Comparison of ENCODE assay signal across 13 mouse cellular contexts in the genomic region with DNA sequence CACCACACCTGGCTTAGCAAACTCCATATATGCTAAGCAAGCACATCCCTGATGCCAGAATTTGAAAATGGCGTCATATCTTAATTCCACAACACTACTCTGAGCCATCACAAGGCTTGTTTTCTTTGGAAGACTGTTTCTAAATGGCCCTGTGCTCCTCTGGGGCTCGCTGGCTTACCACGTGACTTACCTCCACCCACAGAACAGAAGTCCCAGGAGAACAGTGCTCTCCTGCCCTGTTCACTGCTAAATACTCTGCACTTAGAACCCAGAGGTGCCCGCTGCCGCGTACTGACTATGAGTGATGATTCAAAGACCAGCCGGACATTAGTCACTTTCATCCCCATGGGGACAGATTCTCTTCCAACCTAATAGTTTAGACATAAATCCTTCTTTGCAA.
DNase-seq lines count a peak whose midpoint lies in the region; ATAC-seq lines count a peak whose summit lies in the region.
"Had no signal": no experiment of that assay in that cellular context is flagged by ENCODE, and none has a peak within 500 bp of the region (broad histone marks: within the 10 kb centered on the region; RNA-seq: fewer than 3 reads in every experiment).

No protein-coding gene starts in this region.

- H3K9ac ChIP-seq in heart, embryonic 12.5 days: no peak overlapping the region
- H3K9ac ChIP-seq in kidney, embryonic 14.5 days (ENCODE audit: low read depth, low read length): no peak overlapping the region

- no peaks in the 10 kb centered on the region for H3K36me3 ChIP-seq in heart, embryonic 12.5 days
- H3K36me3 ChIP-seq in kidney, embryonic 14.5 days (ENCODE audit: control insufficient read depth, insufficient read depth, low read length): no peaks in the 10 kb centered on the region
- no peaks in the 10 kb centered on the region for H3K36me3 ChIP-seq in splenic B cell, adult 2 months (ENCODE audit: control insufficient read depth, insufficient read depth, low read length, poor library complexity, severe bottlenecking)
- H3K36me3 ChIP-seq in midbrain, embryonic 10.5 days: no peaks in the 10 kb centered on the region
- H3K36me3 ChIP-seq: forebrain, embryonic 10.5 days had no signal

- peaks cover 66% of the 10 kb centered on the region for H3K4me1 ChIP-seq in heart, embryonic 12.5 days (replicated peaks)
- H3K4me1 ChIP-seq in kidney, embryonic 14.5 days (ENCODE audit: control insufficient read depth, insufficient read depth, low read length): peaks cover 43% of the 10 kb centered on the region
- peaks cover 38% of the 10 kb centered on the region for H3K4me1 ChIP-seq in midbrain, embryonic 10.5 days

- no peak overlapping the region for H3K4me2 ChIP-seq in heart, embryonic 12.5 days
- no peak overlapping the region for H3K4me2 ChIP-seq in kidney, embryonic 14.5 days (replicated peaks; ENCODE audit: low read depth, low read length)
- H3K4me2 ChIP-seq: liver, embryonic 11.5 days had no signal

- DNase-seq in heart, adult 11 months: peak; percentile 91
- peak; percentile 25 to 43 for DNase-seq in spleen, adult 18-20 months
- DNase-seq in spleen, adult 12 weeks (ENCODE audit: low spot score): no peak
- DNase-seq in splenic B cell, adult 2 months (ENCODE audit: low read depth, low spot score): peak; percentile 60
- no peak for DNase-seq in midbrain, embryonic 10.5 days (ENCODE audit: low spot score)
- DNase-seq in layer of hippocampus, postnatal 25 days (ENCODE audit: extremely low spot score in 1 of 2, low spot score in 1 of 2): no peak
- DNase-seq: cerebellum, adult 2 months; lung, postnatal 10 days; thymus, postnatal 14 days had no signal

- no peak for ATAC-seq in heart, embryonic 12.5 days (ENCODE audit: insufficient number of reproducible peaks, low FRiP score)
- ATAC-seq in kidney, embryonic 14.5 days (ENCODE audit: low FRiP score, low TSS enrichment): no peak

- no peaks in the 10 kb centered on the region for H3K27me3 ChIP-seq in heart, embryonic 12.5 days (replicated peaks)
- no peaks in the 10 kb centered on the region for H3K27me3 ChIP-seq in kidney, embryonic 14.5 days (ENCODE audit: control insufficient read depth, insufficient read depth, low read length)
- H3K27me3 ChIP-seq in splenic B cell, adult 2 months (ENCODE audit: control insufficient read depth, insufficient read depth, low read length, poor library complexity, severe bottlenecking): no peaks in the 10 kb centered on the region
- peaks cover 7% of the 10 kb centered on the region for H3K27me3 ChIP-seq in midbrain, embryonic 10.5 days (ENCODE audit: low read depth, poor library complexity, severe bottlenecking)

- H3K4me3 ChIP-seq in heart, embryonic 12.5 days: no peak overlapping the region
- no peak overlapping the region for H3K4me3 ChIP-seq in kidney, embryonic 14.5 days (ENCODE audit: low read length)
- H3K4me3 ChIP-seq in midbrain, embryonic 10.5 days: no peak overlapping the region
- H3K4me3 ChIP-seq: forebrain, embryonic 10.5 days had no signal

- 82% methylated on average over 7 of the region's 7 CpGs for WGBS in heart, embryonic 12.5 days
- 28% methylated on average over 7 of the region's 7 CpGs for WGBS in kidney, embryonic 14.5 days
- WGBS in midbrain, embryonic 10.5 days: 85% methylated on average over 7 of the region's 7 CpGs

- no peak overlapping the region for H3K27ac ChIP-seq in heart, embryonic 12.5 days (ENCODE audit: poor library complexity, severe bottlenecking)
- H3K27ac ChIP-seq in kidney, embryonic 14.5 days (ENCODE audit: low read depth, low read length): 0 out of 2 replicates have a peak overlapping the region, but pooled peaks have one; percentile 59
- H3K27ac ChIP-seq in midbrain, embryonic 10.5 days (replicated peaks): no peak overlapping the region

- H3K9me3 ChIP-seq in heart, embryonic 12.5 days (replicated peaks): no peaks in the 10 kb centered on the region
- H3K9me3 ChIP-seq in kidney, embryonic 14.5 days (ENCODE audit: control insufficient read depth, low read length): no peaks in the 10 kb centered on the region
- H3K9me3 ChIP-seq in midbrain, embryonic 10.5 days (replicated peaks): no peaks in the 10 kb centered on the region
- H3K9me3 ChIP-seq: forebrain, embryonic 10.5 days had no signal

Comparison
In these comparisons a context has a peak if more than half of its experiments do, and no peak if none do; other contexts are left out.
1. DNase-seq: peak in heart, adult 11 months (single experiment), spleen, adult 18-20 months (2 of 2) and splenic B cell, adult 2 months (single experiment); none in spleen, adult 12 weeks (single experiment), midbrain, embryonic 10.5 days (single experiment) and layer of hippocampus, postnatal 25 days (0 of 2).